Mouse (Mus musculus): ENCODE data around the gene Rabgap1l.

- TF ChIP-seq CTCF (conservative IDR thresholded peaks at IDR 0.05; ENCODE audit: insufficient read depth, insufficient read length, low read depth, low read length) (no peak), POLR2A (IDR thresholded peaks at IDR 0.05; ENCODE audit: low read depth, low read length) (no peak)
Measured at GRCm38 (mm10) chr1:160351146-160351879, 441.7 kb downstream of the Rabgap1l start.
